Mouse (Mus musculus): ENCODE results near the gene Ak7. TPM values are rescaled to one million over a fixed set of nuclear protein-coding genes. Genes with fewer than 3 reads are reported as not detected.

Gene Ak7
- polyA plus RNA-seq (2017; shearing (Covaris generic)) = 0.16 TPM

GRCm38 (mm10) chr12:105705799-105706487 is at the start of gene Ak7:
Gene Ak7, plus strand, starts transcription at chr12:105705976.

DNA sequence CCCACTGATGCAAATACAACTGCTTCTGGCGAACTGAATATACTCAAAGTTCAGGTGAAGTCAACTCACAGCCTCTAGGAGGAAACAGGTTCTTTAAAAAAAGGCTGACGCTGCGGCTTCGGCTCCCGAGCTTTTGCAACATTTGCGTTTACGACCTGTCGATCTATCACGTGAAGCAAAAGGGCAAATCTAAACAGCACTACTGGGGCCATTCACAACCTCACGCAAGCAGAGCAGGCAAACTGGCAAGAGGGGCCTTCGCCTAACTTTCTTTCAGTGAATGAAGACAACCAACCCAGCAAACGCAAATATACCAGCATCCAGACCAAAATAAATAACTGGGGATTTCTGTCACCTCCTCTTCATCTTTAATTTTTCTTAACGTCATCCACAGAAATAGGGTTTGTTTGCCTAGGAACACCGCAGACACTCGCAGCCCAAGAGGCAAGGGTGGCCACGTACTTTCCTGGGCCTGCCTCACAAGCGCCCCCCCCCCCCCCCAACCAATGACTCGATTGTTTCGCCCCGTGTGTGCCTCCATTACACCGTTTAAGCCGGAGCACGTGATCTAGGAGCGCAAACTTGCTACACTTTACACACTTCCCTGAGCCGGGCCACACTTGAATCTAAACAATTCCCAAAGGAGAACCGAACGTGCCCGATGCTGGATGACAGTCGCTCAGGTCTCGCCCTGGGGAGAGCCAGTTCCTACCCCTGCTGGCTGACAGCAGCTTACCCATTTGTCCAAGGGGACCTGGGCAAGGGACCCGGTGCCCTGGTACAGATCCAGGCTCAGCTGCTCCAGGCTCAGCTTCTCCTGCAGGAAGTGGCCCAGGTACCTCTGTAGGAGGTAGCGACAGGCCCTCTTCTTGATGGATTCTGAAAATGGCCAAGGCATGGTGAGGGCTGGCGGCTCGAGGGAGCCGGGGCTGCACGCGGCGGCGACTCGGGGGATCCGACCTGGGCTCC is 21.6 kb upstream of the Ak7 start, which contains the start of gene Gskip:
Gene Gskip (plus strand): TSS at position 897 of the 969 bp plus-strand sequence.

DNA sequence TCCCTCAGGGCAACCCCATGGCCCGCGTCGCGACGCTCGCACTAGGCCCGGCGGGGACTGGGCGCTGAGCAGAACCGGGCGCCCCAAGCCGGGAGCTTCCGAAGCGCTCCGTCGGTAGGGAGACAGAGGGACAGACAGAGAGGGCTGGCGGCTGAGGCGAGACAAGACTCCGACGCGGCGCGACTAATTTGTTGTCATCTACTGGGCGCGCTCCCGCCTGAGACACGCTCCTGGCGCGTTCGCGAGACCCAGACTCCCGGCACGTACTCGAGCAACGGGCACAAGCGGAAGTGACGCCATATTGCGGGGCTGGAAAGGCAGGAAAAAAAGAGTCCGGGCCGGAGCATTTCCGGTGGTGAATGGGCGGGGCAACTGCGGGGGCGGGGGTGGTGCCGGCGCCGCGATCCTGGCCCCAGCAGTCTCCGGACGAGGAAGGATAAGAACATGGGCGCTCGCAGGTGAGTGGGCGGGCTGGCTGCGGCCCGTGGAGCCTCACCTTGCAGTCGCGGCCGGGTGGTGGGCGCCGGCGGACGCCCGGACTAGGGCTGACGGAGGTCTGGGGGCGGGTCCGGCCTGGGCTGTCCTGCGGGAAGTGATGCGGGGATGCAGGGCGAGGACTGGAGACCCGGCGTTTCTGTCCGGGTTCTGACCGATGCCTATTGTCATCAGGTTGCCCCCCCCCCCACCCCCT is 20.6 kb upstream of the Ak7 start, which contains the start of gene Atg2b:
Gene Atg2b (minus strand): TSS at position 211 of the 691 bp plus-strand sequence.

DNA sequence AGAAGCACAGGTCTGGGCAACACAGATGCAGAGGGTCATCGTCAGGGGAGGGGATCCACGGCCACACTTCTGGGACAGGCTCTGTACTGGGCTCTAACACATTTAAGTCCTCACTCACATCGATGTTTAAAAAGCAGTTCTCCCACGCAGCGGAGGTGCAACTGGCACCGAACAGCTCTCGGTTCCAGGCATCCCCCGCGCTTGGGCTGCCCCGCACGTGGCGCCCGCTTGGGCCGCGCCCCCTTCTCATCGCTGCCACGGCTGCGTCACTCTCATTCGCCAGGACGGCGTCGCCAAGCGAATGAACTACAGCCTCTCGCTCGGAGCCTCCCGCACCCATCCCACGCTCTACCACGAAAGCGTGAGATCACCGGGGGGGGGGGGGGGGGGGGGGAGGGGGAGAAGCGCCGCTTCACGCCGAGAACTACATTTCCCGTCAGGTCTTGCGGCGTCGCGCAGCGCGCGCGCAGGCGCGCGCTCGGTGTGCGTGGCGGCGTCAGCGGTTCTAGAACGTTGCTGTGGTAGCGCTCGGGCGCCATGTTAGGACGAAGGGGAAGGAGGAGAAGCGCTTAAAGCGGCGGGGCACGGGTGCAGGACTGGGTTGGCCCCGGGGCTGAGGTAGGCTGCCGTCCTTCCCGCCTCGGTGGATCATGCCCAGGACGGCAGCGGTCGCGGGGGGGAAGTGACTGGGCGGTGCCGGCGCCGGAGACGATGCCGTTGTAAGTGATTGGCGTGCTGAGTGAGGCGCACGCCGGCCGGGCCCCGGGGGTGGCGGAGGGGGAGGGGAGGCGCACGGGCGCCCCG is 78.6 kb downstream of the Ak7 start, which contains the start of gene Papola:
Gene Papola (plus strand): TSS at position 499 of the 804 bp plus-strand sequence.

Other genes starting within 250 kb of the Ak7 start
- not detected for gene Bdkrb2, start 142.8 kb upstream of the Ak7 start, polyA plus RNA-seq (2017; shearing (Covaris generic))
- 0.27 TPM for gene Bdkrb1, start 102.9 kb upstream of the Ak7 start, polyA plus RNA-seq (2017; shearing (Covaris generic))
- 17.6 TPM for gene Gskip, start 21.1 kb upstream of the Ak7 start, polyA plus RNA-seq (2017; shearing (Covaris generic))
- gene Atg2b, start 20.8 kb upstream of the Ak7 start, polyA plus RNA-seq (2017; shearing (Covaris generic)) = 22.0 TPM
- 225 TPM for gene Papola, start 78.7 kb downstream of the Ak7 start, polyA plus RNA-seq (2017; shearing (Covaris generic))

All from effector memory CD4-positive, alpha-beta T cell, adult 5 months (primary cell).